Mouse (Mus musculus): ENCODE data around the gene Zc3h12a.

- no peak for TF ChIP-seq CTCF (IDR thresholded peaks at IDR 0.05 in 2 of 3, conservative IDR thresholded peaks at IDR 0.05 in 1 of 3; ENCODE audit: control insufficient read depth in 1 of 3, insufficient read depth in 1 of 3, low read depth in 2 of 3, low read length in 3 of 3, poor library complexity in 1 of 3, severe bottlenecking in 1 of 3)
- no peak for TF ChIP-seq ZC3H11A (IDR thresholded peaks at IDR 0.05; ENCODE audit: low read depth, low read length)
- no peak for TF ChIP-seq USF1 (IDR thresholded peaks at IDR 0.05; ENCODE audit: low read depth, low read length)
- no peak for TF ChIP-seq MAFK (IDR thresholded peaks at IDR 0.05; ENCODE audit: borderline replicate concordance, low read depth, low read length)
- no peak for TF ChIP-seq EP300 (IDR thresholded peaks at IDR 0.05; ENCODE audit: low read depth in 1 of 2, low read length in 2 of 2)
- no peak for TF ChIP-seq POLR2A (IDR thresholded peaks at IDR 0.05; ENCODE audit: control insufficient read depth in 1 of 2, insufficient read depth in 1 of 2, low read depth in 1 of 2, low read length in 2 of 2, poor library complexity in 1 of 2)
- TF ChIP-seq HCFC1 (IDR thresholded peaks at IDR 0.05; ENCODE audit: low read depth, low read length), result no peak
- no peak for TF ChIP-seq E2F4 (IDR thresholded peaks at IDR 0.05; ENCODE audit: borderline replicate concordance, low read depth, low read length)
- TF ChIP-seq TCF12 (IDR thresholded peaks at IDR 0.05; ENCODE audit: low read depth, low read length), result no peak
- no peak for TF ChIP-seq RCOR1 (IDR thresholded peaks at IDR 0.05; ENCODE audit: low read depth, low read length)
- TF ChIP-seq ETS1 (IDR thresholded peaks at IDR 0.05; ENCODE audit: low read depth, low read length), result no peak
These were observed 26.1 kb upstream of the Zc3h12a start for GRCm38 (mm10) chr4:125153659-125154241.
